Mouse (Mus musculus) retina, postnatal 1 day (tissue): ENCODE results near the gene Mall.

ENCODE experiments used
- DNase-seq: peaks from one replicate; pipeline ENCODE4 v3.0.0-alpha.2; 2012

Gene Mall

DNA sequence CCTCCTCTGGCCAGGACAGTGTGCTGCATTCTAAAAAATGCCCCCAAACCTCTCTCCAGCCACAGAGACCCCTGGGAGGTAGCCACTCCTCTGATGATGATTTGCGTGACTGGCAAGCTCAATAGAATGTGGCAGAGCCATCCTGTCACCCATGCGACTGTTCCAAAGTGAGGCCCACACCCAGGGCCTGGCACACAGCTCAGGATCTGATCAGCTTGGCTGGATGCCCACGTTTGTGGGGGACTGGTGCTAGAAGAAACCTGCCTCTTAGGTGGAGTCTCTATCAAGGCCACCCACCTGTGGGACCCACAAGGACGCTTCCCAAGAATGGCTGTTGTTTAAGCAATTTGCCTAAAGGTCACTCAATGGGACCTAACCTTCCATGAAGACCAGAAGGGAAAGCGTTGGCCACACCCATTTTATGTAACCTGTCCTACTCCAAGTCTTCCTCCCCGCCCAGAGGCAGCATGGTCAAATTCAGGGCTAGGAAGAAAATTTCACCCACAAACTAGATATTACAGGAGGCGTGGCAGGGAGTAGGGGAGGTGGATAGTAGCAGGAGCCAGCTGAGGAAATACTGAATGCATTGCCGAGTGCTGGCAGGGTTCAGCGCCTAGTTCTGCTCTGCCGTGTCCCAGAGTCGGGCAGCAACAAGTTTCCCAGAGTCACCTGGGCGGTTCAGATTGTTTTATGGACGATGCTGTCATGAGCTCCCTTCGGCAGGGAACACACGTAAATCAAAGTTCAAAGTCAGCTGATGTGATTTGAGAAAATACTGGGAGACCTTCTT lies 876 bp downstream of the Mall start:
- no peak for DNase-seq

- no peak for DNase-seq
These were observed 1.6 kb downstream of the Mall start for GRCm38 (mm10) chr2:127728146-127728545.

DNA sequence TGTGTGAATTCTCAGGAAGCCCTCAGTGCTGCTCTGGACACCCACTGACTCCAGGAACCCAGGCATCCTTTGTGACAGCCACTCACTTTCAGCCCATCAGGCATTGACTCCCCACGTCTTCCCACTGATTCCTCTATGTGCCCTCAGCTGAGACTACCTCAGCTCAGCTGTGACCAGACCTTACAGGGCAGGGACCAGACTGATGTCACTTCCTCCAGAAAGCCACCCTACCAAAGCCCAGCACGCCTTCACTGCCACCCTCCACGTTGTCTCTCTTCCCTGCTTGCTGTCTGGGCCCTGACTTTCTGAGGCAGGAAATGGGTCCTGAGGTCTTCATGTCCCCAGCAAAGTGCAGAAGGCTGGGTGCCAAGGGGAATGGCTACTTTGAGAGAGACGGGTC lies 6.5 kb downstream of the Mall start:
- DNase-seq = no peak

- peak; percentile 18 for DNase-seq
These were observed 7.4 kb downstream of the Mall start for GRCm38 (mm10) chr2:127722176-127722892.

DNA sequence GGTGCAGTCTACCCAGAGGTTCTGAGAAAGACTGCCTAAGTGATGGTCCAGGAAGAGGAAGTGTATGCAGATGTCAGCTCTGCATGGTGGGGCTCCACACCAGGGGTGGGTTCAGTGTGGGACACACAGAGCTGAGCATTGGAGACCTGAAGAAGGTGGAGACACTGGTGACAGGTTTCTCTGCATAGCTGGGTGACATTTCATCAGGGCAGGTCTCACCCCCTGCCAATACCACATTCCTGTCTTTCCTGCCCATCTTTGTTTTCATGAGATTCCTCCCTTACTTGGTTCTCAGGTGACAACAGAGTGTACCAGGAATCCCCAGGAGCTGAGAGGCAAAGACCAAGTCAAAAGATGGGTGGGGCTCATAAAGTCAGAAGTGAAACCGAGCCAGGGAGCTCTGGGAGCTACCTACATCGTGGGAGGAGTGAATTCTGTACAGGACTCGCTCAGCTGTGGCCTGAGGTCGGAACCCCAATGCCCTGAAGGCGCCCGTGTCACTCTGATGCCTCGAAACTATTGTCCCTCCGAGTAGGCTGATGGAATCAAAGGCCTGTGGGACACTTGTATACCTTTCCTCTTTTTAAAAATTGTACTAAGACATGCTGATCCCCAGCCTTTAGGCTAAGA lies 10.8 kb downstream of the Mall start:
- no peak for DNase-seq

- no peak for DNase-seq
These were observed 15.0 kb downstream of the Mall start for GRCm38 (mm10) chr2:127714726-127715125.

DNA sequence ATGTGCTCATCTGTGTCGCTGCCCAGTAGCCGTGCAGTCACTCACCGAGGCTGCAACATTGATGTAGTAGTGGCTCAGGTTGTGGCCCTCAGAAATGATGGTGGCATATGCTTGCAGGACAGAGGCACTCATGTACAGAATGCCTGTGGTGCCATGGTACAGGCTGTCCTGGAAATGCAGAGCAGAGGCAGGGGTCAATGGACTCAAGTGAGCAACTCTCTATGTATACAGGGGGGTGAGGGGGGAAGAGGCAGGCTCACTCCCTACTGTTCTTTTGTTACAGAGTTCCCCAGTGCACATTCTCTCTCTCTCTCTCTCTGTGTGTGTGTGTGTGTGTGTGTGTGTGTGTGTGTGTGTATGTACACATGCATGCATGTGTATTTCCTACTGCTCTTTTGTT lies 20.9 kb downstream of the Mall start:
- no peak for DNase-seq

DNA sequence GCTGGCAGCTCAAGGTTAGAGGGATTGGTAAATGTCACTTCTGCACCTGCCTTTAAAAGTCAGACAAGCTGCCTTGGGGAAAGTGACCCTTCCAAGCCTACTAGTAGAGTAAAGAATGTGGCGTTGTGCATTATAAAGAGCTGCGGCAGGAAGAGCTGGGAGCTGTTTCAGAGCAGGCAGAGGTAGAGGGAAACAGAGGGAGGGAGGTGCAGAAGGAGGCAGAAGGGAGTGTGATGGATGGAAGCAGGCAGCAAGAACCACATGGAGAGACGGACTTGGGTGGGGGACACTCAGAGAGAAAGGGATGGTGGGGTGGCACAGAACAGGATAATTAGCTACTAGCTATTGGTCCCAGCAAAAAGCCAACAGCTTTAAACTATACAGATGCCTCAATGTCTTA lies 21.7 kb downstream of the Mall start:
- no peak for DNase-seq

GRCm38 (mm10) chr2:127705267-127705666 lies 24.5 kb downstream of the Mall start:
- no peak for DNase-seq

- no peak for DNase-seq
These were observed 40.5 kb downstream of the Mall start for GRCm38 (mm10) chr2:127689239-127689638.

DNA sequence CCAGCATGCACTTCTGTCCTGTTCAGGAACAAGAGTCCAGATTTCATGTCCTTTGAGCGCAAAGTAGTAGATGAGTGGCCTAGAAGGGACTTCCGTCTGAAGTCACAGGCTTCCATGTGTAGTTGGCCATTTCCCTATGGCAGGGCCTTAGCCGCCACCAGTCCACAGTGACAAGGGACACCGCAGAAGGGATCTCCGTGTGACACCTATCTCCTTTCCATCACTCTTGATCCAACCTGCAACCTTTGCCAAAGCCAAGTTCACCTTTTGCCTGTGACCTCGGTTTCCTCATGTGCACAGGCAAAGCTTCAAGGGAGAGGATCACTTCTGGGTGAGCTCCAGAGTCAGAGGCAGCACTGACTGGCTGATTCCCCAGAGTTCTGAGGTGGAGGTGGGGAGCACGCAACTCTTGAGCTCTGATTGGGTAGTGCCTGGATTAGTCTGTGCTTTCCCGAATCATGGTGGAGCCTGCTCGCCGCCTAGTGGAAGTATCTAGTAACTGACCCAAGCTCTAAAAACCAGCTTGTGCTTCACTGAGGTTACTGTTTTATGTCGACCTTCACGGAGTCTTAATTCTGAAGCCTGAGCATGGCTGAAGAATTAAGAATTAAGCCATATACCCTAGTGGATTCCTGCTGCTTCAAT lies 45.9 kb downstream of the Mall start:
- peak; percentile 80 for DNase-seq

GRCm38 (mm10) chr2:127667843-127668506 lies 61.8 kb downstream of the Mall start:
- DNase-seq = peak; percentile 48

DNA sequence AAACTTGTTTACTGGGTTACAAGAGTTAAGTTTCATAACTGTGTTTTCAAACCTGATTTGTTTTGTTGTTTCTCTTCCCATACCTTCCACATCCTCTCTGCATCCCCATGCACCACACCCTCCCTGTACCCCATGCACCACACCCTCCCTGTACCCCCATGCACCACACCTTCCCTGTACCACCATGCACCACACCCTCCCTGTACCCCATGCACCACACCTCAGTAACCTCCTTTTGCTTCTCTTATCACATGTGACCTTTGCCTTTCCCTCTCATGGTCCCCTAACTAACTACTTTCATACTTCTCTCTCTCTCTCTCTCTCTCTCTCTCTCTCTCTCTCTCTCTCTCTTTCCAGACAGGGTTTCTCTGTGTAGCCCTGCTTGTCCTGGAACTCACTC lies 62.7 kb downstream of the Mall start:
- no peak for DNase-seq

DNA sequence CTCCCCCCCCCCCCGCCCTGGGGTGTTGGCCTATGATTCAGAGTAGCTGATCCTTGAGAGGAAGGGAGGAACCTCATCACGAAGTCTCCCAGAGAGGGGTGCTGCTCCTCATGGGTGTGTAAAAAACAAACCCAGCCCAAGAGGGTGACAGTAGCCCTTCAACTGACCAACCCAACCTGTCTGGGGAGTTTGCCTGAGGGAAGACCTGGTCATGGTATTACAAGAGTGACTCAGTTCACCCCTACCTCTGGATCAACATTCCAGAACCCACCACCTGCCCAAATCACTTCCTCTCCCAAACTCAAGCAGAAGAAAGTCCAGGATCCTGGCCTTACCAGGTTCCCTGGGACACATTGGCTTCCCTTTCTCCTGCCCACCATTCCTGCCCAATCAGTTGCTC lies 67.0 kb downstream of the Mall start:
- no peak for DNase-seq

GRCm38 (mm10) chr2:127656086-127656720 lies 73.5 kb downstream of the Mall start, which contains the start of gene Mal:
Gene Mal, minus strand, starts transcription at chr2:127656695.
- DNase-seq = peak; percentile 47

DNA sequence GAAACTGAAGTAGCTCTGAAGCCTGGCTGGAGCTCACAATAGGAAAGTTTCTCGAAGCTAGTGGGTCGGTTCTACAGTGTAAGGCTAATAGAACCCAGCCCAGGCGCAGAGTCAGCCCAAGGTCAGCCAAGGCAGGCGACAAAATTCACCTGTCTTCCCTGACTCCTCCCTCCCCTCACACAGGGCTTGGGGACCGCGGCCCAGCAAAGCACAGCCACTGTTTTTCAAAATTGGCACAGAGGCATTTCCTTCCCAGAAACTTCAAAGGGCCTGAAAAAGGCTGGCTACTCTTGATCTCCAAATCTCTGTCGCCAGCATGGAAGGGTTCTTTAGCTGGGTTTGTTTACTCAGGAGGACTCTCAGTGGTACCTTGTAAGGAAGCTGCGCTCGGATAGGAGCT lies 74.3 kb downstream of the Mall start:
- DNase-seq = no peak

DNA sequence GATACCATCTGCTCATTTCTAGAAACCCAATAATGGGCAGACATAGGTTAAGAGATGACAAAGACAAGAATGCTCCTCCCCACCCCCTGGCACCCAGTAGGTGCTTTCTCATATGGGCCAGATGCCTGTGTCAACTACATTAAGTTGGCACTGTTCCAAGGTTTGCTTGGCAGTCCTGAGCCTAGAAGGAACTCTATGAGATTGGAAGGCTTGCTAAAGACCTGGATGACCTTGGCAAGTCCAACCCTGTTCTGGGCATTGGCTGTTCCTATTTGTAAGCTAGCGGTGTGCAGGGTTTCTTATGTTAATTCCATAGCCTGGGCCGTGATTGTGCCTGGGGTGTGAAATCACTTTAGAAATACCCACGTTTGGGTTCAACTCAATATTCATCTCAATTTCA lies 74.9 kb downstream of the Mall start:
- DNase-seq = no peak
